Mouse (Mus musculus) cerebellum, adult 18-20 months (tissue): ENCODE data around the gene Khdc3.
"Not testable (repeated sequence)": the region's sequence is repeated elsewhere in the genome, so short reads cannot be mapped to it uniquely, and the experiment has no call there.

Experiments used
- DNase-seq, 2 experiments: peaks; one replicate each; pipeline ENCODE4 v3.0.0; 2021

Gene Khdc3

DNA sequence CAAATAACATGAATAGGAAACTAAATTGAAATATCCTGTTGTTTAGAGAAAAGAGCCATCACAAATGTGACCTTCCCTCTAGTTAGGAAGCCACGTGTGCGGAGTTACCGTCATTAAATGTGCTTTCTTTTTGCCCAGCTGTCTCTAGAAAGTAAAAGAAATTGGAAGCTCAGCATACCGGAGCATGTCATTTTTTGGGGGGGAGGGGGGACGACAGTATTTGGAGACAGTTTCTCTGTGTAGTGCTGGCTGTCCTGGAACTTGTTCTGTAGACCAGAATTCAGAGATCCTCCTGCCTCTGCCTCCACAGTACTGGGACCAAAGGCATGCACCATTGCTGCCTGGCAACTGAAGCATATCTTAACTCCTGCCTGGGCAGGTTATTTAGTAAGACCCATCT is at the start of gene Khdc3:
Gene Khdc3 (plus strand): TSS at position 301 of the 400 bp plus-strand sequence.
- no peak for DNase-seq

DNA sequence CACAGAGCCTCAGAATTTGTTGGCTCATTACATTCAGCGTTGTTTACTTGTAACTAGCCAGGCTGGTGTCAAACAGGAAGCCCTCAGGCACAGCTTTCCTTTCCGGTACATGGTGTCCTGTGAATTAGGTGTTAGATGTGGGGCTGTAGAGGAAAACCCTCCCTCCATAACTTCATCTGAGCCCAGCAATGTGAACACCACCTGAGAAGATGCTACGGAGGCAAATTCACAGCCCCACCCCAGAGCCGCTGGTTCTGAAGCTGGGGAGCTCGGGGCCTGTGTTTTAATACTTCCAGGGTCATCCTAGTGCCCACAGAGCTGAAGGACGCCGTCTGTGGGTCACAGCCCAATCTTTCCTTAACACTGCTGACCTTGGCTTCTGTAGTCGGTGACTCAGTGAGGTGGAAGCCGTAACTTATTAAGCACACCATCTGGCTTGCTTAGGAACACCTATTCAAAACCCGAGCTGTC is 46.2 kb upstream of the Khdc3 start:
- DNase-seq: peak; percentile 34 to 42

DNA sequence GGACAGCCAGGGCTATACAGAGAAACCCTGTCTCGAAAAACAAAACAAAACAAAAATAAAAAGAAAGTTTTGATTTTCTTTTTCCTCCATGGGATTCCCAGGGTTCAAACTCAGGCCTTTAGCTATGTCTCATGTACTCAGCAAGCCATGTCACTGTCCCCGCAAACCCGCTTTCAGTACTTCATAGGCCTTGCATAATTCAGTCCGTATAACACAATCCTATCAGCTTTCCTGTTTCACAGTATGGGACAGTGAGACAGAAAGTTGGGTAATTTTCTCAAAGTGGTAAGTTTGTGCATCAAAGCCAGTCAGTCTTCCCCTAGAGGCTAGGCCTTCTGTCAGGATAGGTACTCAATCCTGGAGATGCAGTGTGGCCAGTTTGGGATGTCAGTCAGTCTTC is 42.4 kb upstream of the Khdc3 start:
- DNase-seq: no peak

DNA sequence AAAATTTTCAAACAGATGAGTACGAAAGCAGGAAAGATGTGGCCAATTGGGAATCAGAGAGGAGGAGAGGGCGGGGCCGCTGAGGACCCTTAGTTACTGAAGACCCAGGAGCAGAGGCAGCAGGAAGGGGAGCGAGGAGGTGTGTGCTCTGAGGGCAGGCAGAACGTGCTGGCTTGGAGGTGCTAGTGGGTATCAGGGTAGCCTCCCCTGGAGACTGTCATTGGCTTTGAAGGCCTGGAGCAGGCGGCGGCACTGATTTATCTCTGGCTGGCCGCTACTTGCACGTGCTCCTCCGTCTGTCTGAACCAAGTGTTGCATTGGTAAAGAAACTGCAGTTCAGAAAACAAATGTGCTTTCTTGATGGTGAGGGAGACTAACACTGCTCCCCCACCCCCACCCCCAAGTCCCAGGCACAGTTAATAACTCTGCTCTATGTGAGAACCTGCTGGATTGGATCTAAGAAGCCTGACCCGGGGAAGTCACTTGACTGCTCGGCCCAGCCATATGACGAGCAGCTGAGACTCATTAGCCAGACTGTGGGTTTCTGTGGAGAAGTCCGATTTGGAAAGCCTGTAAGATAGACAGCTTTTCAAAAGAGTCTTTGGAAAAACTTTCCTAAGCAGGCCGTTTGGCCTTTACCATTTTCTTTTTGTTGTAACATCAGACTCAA is 37.9 kb upstream of the Khdc3 start:
- DNase-seq: no peak

DNA sequence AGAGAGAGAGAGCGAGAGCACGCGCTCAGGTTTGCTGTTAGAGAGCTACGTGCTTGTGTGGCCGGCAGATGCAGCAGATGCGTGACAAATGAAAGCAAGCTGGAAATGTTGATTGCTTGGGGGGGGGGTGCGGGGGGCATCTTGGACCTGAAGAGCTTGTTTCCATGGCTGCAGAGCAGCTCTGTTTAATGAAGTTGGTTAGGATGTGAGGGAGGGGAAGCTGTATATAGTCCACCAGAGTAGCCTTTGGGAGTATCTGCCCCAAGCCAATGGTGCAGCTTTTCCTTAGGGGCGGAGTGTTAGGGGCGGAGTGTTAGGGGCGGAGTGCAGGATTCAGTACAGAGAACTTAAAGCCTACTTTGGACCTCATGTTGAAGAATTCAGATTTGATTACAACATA is 34.5 kb upstream of the Khdc3 start:
- no peak for DNase-seq

DNA sequence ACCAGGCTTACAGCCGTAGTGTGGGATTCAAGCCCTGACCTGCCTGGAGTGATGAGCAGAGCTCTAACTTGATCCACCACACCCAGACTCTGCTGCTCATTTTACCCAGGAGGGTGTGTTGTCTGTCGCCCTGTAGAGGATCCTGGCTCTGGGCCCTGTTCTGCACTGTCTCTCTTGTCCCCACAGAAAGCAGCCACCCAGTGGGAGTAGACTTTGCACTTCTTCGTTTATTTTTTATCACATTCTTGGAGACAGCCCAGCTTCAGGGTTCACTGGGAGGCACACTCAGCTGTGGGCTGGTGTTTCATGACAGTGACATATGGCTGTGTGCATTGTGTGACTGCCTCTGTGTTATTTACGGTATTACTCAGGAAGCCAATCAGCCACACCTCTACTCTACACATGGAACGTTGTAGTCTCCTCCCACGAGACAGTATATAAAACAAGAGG is 33.4 kb upstream of the Khdc3 start:
- no peak for DNase-seq

DNA sequence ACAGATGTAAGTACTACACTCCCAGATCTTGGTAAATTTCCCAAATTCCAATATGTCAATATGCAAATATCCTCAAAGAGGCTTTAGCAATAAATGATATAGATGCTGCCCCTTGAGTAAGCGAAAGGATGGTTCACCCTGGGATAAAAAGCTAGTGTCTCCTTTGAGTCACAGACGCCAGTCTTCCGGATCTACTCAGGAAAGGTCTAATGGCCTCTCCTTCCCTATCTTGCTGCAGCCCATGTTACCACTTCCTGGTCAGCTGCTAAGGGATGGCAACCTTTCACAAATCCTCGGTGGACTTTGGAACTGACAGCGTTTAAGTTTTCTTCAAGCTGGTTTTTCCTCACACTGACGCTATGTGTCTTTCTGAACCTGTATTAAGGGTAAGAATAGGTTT is 32.9 kb upstream of the Khdc3 start:
- no peak for DNase-seq

DNA sequence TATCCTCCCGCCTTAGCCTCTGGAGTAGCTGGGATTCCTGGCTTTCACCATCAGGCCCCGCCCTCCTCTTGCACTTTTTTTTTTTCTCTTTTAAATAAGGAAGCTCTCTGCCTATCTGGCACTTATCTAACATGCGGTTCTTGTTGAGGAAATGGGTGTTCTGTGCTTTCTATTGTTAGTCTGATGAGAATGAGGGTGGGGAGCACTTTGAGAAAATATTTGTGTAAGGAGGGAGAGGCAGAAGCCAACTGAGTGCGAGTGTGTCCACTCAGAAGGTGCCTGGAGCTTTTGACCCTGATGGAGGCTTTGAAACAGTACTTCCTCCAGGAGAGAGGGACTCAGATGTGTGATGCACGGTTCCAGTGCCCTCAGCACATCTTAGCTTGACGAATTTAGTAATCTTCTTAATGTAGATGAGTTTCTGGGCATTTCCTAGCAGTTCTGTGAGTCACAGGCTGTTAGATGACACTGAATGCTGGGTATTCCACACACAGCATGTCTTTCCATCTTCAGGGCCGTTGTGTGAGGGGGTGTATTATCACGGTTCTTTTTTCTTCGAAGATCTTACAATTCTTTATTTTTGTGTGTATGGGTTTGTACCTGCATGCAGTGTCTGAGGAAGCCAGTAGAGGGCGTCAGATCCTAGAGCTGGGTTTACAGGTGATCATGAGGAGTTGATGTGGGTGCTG is 30.5 kb upstream of the Khdc3 start:
- no peak for DNase-seq

DNA sequence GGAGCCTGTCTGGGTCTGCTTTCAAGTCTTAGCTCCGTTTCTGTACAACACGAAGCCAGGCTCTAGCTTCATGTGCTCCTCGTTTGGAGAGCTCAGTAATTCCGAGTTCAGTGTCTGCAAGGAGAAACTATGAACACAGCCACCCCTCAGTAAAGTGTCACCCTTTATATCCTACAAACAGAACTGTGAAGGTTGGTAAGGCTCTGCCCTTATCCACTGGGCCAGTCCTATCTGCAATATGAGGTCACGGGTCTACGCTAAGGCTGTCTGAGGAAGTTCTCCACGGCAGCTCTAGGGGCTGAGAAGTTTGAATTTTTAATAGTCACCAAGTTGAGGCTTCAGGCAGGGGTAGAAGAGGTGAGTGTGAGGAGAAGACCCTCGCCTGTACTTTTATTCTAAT is 29.2 kb upstream of the Khdc3 start:
- DNase-seq: no peak

DNA sequence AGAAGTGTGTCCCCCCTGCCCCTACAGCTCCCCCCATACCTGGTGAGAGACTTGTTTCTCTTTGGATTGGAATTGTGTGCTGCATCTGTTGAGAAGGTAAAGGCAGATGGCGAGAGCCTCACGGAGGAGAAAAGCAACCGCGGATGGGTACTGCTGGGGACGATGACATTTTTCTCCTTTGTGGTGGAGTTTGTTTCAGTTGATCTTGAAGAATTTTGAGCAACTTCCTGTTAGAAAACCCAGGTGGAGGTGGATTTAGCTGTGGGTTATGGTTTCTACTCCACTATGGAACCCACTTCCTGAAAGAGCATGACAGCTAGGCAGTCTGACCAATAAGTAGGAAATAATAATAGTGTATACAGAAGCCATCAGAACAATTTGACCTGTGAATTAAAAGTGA is 28.5 kb upstream of the Khdc3 start:
- DNase-seq: no peak

DNA sequence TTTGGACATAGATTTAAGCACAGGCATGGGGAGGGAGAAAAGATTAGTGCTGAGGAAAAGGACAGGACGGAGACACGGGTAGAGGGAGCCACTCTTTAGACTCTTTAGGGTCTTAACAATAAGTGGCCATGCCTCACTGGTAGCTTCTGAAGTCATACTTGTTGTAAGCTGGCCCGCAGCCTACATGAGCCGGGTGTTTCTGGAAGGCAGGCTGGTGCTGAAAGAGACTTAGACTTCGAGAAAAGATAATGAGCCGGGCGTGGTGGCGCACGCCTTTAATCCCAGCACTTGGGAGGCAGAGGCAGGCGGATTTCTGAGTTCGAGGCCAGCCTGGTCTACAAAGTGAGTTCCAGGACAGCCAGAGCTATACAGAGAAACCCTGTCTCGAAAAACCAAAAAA is 22.3 kb upstream of the Khdc3 start:
- not testable (repeated sequence) for DNase-seq

DNA sequence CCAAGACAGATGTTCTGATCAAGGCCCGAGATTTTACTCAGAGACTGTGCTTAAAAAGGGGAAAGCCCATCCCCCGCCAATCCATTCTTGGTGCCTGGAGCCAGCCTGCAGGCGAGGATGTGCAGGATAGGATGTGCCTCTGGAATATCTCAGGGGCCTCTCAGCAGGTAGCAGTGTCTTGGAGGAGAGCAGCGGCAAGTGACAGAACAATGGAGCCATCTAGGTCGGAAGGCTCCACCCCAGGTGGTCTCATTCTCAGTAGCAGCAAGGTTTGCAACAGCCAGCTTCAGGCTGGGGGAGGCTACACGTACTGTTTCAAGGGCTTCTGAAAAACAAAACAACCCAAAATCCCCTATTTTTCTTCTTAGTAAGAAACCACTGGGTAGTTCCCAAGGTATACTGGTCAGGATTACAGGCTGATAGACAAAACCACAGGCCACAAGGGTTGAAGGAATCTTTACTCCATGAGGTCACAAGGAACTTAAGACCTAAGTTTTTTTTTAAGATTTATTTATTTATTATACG is 21.8 kb upstream of the Khdc3 start:
- no peak for DNase-seq

DNA sequence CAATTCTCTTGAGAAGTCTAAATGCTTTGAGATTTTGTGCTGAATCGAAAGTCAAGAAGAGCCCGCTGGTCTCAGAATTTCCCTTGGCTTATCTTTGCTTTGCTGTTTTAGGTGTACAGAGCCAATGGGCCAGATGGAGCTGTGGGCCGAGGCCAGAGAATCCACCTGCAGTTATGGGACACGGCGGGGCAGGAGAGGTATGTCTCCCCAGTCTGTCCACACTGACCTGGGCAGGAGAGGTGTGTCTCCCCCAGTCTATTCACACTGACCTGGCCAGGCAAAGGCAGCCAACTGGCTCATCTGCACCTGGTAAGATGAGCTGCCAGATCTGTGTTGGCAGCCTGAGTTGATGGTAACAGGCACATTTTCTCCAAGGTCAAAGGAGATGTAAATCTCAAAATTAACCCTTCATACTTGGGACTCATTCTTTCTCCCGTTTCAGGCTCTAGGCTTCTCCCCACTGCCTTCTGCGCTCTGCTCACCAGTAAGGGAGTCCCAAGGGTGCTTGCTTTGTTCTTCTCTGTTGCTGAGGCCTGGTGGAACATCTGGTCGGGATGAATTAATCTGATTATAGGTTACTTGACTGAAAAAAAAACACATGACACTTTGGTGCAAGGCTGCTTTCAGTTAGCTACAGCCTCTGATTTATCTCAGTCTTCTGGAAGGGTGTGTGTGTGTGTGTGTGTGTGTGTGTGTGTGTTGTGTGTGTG is 19.2 kb upstream of the Khdc3 start:
- DNase-seq: peak; percentile 84 to 91

DNA sequence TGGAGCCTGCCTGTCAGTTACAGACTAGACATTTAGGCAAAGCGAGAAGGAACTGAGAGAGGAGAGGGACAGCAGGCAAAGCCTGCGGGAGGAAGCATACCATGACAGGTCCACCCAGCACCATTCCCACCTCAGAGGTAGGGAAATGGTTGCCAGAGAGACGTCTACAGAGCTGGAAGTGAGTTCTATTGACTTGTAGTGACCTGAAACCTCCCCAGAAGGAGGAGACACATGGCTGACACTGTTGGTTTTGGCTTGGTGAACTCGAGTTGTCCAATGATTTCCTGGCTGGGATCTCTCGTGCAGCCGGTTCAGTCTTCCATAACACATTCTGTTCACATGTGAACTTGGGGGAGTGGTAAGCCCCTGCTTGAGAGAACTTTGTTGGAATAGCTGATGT is 17.7 kb upstream of the Khdc3 start:
- no peak for DNase-seq

DNA sequence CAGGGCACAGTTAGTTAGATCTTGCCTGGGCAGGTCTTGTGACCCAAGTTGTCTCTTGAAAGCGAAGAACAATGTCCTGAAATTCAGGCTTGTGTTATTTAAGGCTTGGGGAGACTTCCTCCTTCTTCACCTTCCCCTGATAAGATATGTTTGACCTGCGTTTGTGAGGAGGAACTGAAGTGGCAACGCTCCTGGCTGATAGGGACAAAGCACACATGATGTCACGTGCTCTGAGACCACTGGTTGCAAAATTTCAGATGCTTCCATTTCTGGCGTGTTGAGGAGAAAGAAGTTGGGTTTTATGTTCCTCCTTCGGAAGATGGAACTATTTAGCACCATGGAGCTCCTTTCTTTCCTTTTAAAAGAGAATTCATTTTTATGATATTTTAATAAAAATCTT is 15.8 kb upstream of the Khdc3 start:
- DNase-seq: no peak

DNA sequence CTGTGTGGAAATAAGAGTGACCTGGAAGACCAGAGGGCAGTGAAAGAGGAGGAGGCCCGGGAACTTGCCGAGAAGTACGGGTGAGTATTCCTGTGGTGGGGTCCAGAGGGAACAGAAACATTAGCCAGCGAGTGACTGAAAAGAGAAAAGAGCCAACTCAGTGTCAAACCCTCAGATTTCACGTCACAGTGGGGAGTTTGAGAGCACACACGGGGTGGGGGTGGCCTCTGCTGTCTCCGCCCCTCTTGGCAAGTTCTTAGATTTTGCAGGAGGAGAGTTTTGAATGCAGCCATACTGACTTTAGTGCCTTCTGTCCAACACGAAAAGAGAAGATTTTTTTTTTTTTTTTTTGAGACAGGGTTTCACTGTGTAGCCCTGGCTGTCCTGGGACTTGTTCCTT is 14.5 kb upstream of the Khdc3 start:
- no peak for DNase-seq

DNA sequence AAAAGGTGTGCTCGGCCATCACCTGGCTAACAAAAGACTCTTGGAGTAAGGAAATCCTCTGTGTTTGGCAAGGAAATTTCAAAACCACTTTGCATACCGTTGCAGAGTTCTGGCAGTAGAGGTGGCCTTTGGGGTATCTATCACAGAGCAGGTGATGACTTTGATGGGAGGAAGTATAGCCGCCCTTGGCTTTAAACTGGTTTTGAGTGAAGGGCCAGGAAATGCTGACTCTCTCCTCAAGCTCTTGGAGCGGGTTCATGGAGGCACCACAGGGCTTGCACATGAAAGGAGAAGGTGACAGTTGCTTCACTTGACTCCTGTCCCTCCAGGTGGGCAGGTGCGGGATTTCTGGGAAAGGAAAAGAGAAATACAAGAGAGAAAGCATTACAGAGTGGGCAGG is 14.1 kb upstream of the Khdc3 start:
- DNase-seq: no peak

DNA sequence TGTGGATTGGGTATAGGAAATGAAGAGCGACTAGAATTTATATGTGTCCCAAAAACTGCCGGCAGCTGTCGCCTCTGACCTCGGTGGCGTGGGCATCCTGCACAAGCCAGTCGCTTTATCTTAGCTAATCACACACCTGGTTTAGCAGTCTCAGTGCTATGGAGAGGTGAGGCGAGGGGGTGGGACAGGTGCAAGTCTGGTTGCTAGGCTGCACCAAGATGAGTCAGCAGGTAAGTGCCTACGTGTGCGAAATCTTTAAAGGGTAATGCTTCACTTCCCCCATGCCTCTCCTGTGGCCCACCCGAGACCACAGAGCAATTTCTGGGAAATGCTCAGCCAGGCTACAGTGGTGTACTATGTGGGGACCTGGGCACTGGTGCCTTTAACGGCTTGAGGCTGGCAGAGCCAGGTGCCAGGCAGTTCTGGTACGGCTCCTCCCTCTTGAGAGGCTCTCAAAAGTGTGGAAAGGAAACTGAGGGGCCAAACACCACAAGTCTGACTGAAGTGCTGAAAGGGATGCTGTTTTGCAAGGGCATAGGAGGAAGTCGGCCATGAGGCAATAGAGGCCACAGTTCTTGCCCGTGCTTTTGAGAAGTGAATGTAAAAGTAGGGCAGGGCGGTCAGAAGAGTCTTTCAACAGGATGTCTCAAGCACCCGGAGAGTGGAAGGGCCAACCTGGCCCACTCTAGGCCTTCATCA is 12.3 kb upstream of the Khdc3 start:
- no peak for DNase-seq

DNA sequence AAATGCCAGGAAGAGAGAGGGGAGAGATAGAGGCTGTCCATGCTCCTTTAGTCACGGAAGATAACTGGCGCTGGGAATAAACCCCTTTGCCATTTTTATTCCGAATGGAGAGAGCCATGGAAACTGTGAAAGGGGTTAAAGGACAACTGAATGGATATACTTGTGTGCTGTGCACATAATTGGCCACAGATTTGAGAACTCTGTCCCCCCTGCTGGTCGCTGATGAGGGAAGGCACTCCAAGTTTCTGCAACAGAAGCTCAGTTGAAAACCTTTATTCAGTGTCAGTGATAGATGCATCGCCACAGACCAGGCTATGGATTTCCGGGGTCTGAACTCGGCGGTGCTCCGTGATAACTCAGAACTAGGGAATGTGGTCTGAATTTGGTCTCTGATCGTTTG is 11.5 kb upstream of the Khdc3 start:
- DNase-seq: no peak

DNA sequence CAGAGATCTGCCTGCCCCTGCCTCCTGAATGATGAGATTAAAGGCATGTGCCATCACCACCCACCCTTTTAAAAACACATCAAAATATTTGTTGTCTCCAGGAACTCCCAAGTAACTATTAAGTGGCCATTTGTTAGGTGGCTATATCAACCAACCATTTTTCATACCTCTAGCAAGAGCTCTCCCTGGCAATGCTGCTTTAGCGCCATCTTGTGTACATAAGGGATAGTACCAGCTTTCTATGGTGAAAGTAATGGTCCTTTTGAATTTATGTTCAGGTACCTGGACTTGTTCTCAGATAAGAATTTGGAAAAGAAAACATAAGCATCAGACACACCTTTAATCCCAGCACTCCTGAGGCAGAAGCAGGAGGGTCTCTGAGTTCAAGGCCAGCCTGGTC is 9.9 kb upstream of the Khdc3 start:
- peak; percentile 53 to 57 for DNase-seq

DNA sequence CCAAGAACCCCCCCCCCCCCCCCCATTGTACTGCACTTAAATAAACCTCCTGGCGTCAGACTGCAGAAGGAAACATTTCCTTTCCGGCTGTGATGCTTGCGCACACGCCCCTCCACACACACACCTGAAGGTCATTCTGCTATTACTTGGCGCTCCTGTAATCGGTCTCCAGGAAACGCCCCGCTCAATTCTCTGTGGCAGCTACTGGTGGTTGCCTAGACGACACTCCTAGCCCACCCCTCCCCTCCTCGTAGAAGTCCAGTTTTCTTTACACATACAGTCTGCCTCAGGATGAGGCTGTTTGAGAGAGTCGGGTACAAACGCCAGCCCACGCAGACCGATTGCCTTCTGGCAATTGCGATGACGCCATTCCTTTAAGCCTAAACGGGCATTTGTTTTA is 7.1 kb upstream of the Khdc3 start:
- DNase-seq: no peak

DNA sequence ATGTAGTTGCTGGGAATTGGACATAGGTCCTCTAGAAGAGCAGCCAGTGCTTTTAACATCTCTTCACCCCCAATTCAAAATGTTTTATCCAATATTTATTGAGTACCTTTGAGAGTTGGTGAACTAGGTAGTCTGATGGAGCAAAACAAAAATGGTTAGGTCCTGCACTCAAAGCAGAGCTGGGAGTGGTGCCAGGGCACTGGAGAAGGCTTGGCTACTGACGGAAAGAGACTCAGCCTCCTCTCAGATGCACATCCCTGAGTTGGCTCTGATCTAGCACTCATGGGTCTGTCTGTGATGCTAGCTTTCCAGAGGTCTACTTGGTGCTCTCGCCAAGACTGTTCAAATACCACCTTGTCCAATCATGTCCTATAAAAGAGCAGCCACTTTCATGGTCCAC is 3.7 kb upstream of the Khdc3 start:
- DNase-seq: no peak

DNA sequence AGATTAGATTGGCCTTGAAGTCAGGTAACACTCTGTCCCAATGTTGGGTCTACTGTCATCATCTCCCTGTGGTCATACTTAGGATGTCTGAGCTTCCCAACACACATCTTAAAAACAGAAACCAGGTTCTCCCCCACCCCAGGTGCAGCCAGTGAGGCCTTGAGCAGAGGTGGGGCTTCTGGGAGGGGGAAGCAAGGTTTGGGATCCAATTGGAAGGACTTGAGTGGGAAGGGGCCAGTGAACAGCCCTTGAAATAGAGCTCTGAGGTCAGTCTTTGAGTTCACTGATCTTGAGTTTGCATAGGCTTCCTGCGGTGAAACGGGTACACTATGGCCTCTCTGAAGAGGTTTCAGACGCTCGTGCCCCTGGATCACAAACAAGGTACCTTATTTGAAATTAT is 545 bp downstream of the Khdc3 start, which contains the start of gene Gm20509:
Gene Gm20509 (plus strand): TSS at position 290 of the 400 bp plus-strand sequence.
- DNase-seq: no peak
